Mouse (Mus musculus): ENCODE data around the gene Grin3b. TPM values are rescaled to one million over a fixed set of nuclear protein-coding genes. Genes with fewer than 3 reads are reported as not detected.

The Grin3b gene
- polyA plus RNA-seq, 1 experiment from 2014 or later: 0.28 TPM

- peak overlapping the region; percentile 44 for H3K4me3 ChIP-seq
- WGBS: 6% methylated on average over 21 of the region's 21 CpGs
- H3K36me3 ChIP-seq: peaks cover 34% of the 10 kb centered on the region
- H3K4me1 ChIP-seq (replicated peaks): peaks cover 14% of the 10 kb centered on the region
- ATAC-seq (replicated peaks; ENCODE audit: insufficient number of reproducible peaks, insufficient read depth, low FRiP score, low read depth): no peak
- peak overlapping the region; percentile 37 for H3K9ac ChIP-seq
- no peaks in the 10 kb centered on the region for H3K9me3 ChIP-seq (replicated peaks)
- H3K4me2 ChIP-seq: peak overlapping the region; percentile 75
- H3K27me3 ChIP-seq: peaks cover 47% of the 10 kb centered on the region
- no peak overlapping the region for H3K27ac ChIP-seq
Observed at GRCm38 (mm10) chr10:79971183-79971497, 625 bp downstream of the Grin3b start.

GRCm38 (mm10) chr10:79972831-79973230 is 2.3 kb downstream of the Grin3b start:
- no peaks in the 10 kb centered on the region for H3K9me3 ChIP-seq (replicated peaks)
- H3K4me3 ChIP-seq: no peak overlapping the region
- H3K4me2 ChIP-seq: no peak overlapping the region
- no peak for ATAC-seq (replicated peaks; ENCODE audit: insufficient number of reproducible peaks, insufficient read depth, low FRiP score, low read depth)
- peak overlapping the region; percentile 25 for H3K9ac ChIP-seq
- WGBS: 38% methylated on average over 14 of the region's 14 CpGs
- H3K27me3 ChIP-seq: peaks cover 47% of the 10 kb centered on the region
- H3K4me1 ChIP-seq (replicated peaks): peaks cover 14% of the 10 kb centered on the region
- H3K27ac ChIP-seq: no peak overlapping the region
- H3K36me3 ChIP-seq: peaks cover 34% of the 10 kb centered on the region

- Histone ChIP-seq H3K9ac (no peak overlapping the region), H3K4me1 (replicated peaks) (peaks cover 14% of the 10 kb centered on the region), H3K4me3 (no peak overlapping the region), H3K4me2 (no peak overlapping the region), H3K27ac (no peak overlapping the region), H3K27me3 (peaks cover 44% of the 10 kb centered on the region), H3K36me3 (peaks cover 41% of the 10 kb centered on the region), H3K9me3 (replicated peaks) (no peaks in the 10 kb centered on the region)
- WGBS: 89% methylated on average over 21 of the region's 21 CpGs
- no peak for ATAC-seq (replicated peaks; ENCODE audit: insufficient number of reproducible peaks, insufficient read depth, low FRiP score, low read depth)
Observed at GRCm38 (mm10) chr10:79974087-79974486, 3.6 kb downstream of the Grin3b start.

- no peak for ATAC-seq (replicated peaks; ENCODE audit: insufficient number of reproducible peaks, insufficient read depth, low FRiP score, low read depth)
- Histone ChIP-seq H3K4me2 (no peak overlapping the region), H3K9me3 (replicated peaks) (no peaks in the 10 kb centered on the region), H3K4me1 (replicated peaks) (peaks cover 15% of the 10 kb centered on the region), H3K9ac (no peak overlapping the region), H3K27me3 (peaks cover 38% of the 10 kb centered on the region), H3K4me3 (no peak overlapping the region), H3K36me3 (peaks cover 45% of the 10 kb centered on the region), H3K27ac (no peak overlapping the region)
- 85% methylated on average over 8 of the region's 8 CpGs for WGBS
Observed at GRCm38 (mm10) chr10:79974668-79975067, 4.2 kb downstream of the Grin3b start.

GRCm38 (mm10) chr10:79976071-79976721 is 5.7 kb downstream of the Grin3b start:
- H3K4me1 ChIP-seq (replicated peaks): peaks cover 14% of the 10 kb centered on the region
- 83% methylated on average over 28 of the region's 28 CpGs for WGBS
- H3K9me3 ChIP-seq (replicated peaks): no peaks in the 10 kb centered on the region
- no peak overlapping the region for H3K27ac ChIP-seq
- H3K4me3 ChIP-seq: no peak overlapping the region
- peaks cover 45% of the 10 kb centered on the region for H3K36me3 ChIP-seq
- no peak overlapping the region for H3K9ac ChIP-seq
- no peak overlapping the region for H3K4me2 ChIP-seq
- no peak for ATAC-seq (replicated peaks; ENCODE audit: insufficient number of reproducible peaks, insufficient read depth, low FRiP score, low read depth)
- peaks cover 25% of the 10 kb centered on the region for H3K27me3 ChIP-seq

GRCm38 (mm10) chr10:79976722-79977107 is 6.2 kb downstream of the Grin3b start:
- H3K4me1 ChIP-seq (replicated peaks): peaks cover 16% of the 10 kb centered on the region
- WGBS: 79% methylated on average over 36 of the region's 36 CpGs
- H3K27me3 ChIP-seq: peaks cover 20% of the 10 kb centered on the region
- peaks cover 45% of the 10 kb centered on the region for H3K36me3 ChIP-seq
- no peak overlapping the region for H3K27ac ChIP-seq
- no peaks in the 10 kb centered on the region for H3K9me3 ChIP-seq (replicated peaks)
- H3K4me2 ChIP-seq: no peak overlapping the region
- ATAC-seq (replicated peaks; ENCODE audit: insufficient number of reproducible peaks, insufficient read depth, low FRiP score, low read depth): no peak
- no peak overlapping the region for H3K9ac ChIP-seq
- no peak overlapping the region for H3K4me3 ChIP-seq

GRCm38 (mm10) chr10:79977324-79977723 is 6.8 kb downstream of the Grin3b start:
- Histone ChIP-seq H3K4me3 (no peak overlapping the region), H3K27me3 (peaks cover 13% of the 10 kb centered on the region), H3K36me3 (peaks cover 45% of the 10 kb centered on the region), H3K27ac (no peak overlapping the region), H3K4me2 (no peak overlapping the region), H3K9me3 (replicated peaks) (no peaks in the 10 kb centered on the region), H3K4me1 (replicated peaks) (peaks cover 20% of the 10 kb centered on the region), H3K9ac (no peak overlapping the region)
- 83% methylated on average over 28 of the region's 28 CpGs for WGBS
- no peak for ATAC-seq (replicated peaks; ENCODE audit: insufficient number of reproducible peaks, insufficient read depth, low FRiP score, low read depth)

GRCm38 (mm10) chr10:79978061-79978460 is 7.5 kb downstream of the Grin3b start:
- Histone ChIP-seq H3K4me2 (no peak overlapping the region), H3K36me3 (peaks cover 45% of the 10 kb centered on the region), H3K4me1 (replicated peaks) (peaks cover 22% of the 10 kb centered on the region), H3K27ac (no peak overlapping the region), H3K9ac (no peak overlapping the region), H3K9me3 (replicated peaks) (no peaks in the 10 kb centered on the region), H3K27me3 (peaks cover 6% of the 10 kb centered on the region), H3K4me3 (no peak overlapping the region)
- no peak for ATAC-seq (replicated peaks; ENCODE audit: insufficient number of reproducible peaks, insufficient read depth, low FRiP score, low read depth)
- 91% methylated on average over 21 of the region's 21 CpGs for WGBS

GRCm38 (mm10) chr10:79979401-79980155 is 9.1 kb downstream of the Grin3b start:
- H3K4me3 ChIP-seq: no peak overlapping the region
- no peak overlapping the region for H3K4me2 ChIP-seq
- no peak overlapping the region for H3K9ac ChIP-seq
- peaks cover 27% of the 10 kb centered on the region for H3K4me1 ChIP-seq (replicated peaks)
- 86% methylated on average over 22 of the region's 22 CpGs for WGBS
- H3K27me3 ChIP-seq: no peaks in the 10 kb centered on the region
- no peak for ATAC-seq (replicated peaks; ENCODE audit: insufficient number of reproducible peaks, insufficient read depth, low FRiP score, low read depth)
- peaks cover 45% of the 10 kb centered on the region for H3K36me3 ChIP-seq
- H3K9me3 ChIP-seq (replicated peaks): no peaks in the 10 kb centered on the region
- peak overlapping the region; percentile 40; the same call in 1 of the 2 replicates for H3K27ac ChIP-seq

GRCm38 (mm10) chr10:79983205-79983604 is 12.7 kb downstream of the Grin3b start:
- H3K9me3 ChIP-seq (replicated peaks): no peaks in the 10 kb centered on the region
- H3K9ac ChIP-seq: peak overlapping the region; percentile 92
- peak overlapping the region; percentile 75 for H3K4me2 ChIP-seq
- ATAC-seq (replicated peaks; ENCODE audit: insufficient number of reproducible peaks, insufficient read depth, low FRiP score, low read depth): no peak
- peak overlapping the region; percentile 74 for H3K4me3 ChIP-seq
- H3K27ac ChIP-seq: peak overlapping the region; percentile 92
- no peaks in the 10 kb centered on the region for H3K27me3 ChIP-seq
- 72% methylated on average over 5 of the region's 5 CpGs for WGBS
- H3K36me3 ChIP-seq: peaks cover 13% of the 10 kb centered on the region
- H3K4me1 ChIP-seq (replicated peaks): peaks cover 53% of the 10 kb centered on the region

- peak overlapping the region; percentile 92 for H3K9ac ChIP-seq
- H3K36me3 ChIP-seq: peaks cover 8% of the 10 kb centered on the region
- H3K4me1 ChIP-seq (replicated peaks): peaks cover 55% of the 10 kb centered on the region
- H3K4me3 ChIP-seq: peak overlapping the region; percentile 74
- peak overlapping the region; percentile 75 for H3K4me2 ChIP-seq
- ATAC-seq (replicated peaks; ENCODE audit: insufficient number of reproducible peaks, insufficient read depth, low FRiP score, low read depth): no peak
- under 1% methylated on average over 21 of the region's 21 CpGs for WGBS
- no peaks in the 10 kb centered on the region for H3K9me3 ChIP-seq (replicated peaks)
- peak overlapping the region; percentile 92 for H3K27ac ChIP-seq
- no peaks in the 10 kb centered on the region for H3K27me3 ChIP-seq
Observed at GRCm38 (mm10) chr10:79983670-79984069, 13.2 kb downstream of the Grin3b start.

All from heart, embryonic 15.5 days (tissue).